Mouse (Mus musculus) hindbrain, embryonic 15.5 days (tissue): Measurements from ENCODE around the gene Hoxa3. TPM values are rescaled to one million over a fixed set of nuclear protein-coding genes. Genes with fewer than 3 reads are reported as not detected.

Source experiments
- ATAC-seq: fragments of 200-750 bp; cut with Nextera tagmentation; 2 replicates; pipeline ENCODE4 v1.8.0; 2017; ENCODE audit warnings: low read depth, moderate number of reproducible peaks, moderate TSS enrichment; ENCODE audit not compliant: low FRiP score
- H3K27ac ChIP-seq: fragments of 300-500 bp; sonication (generic); replicated peaks from 2 replicates; pipeline ENCODE4 v1.5.1; 2015; ENCODE audit warnings: mild to moderate bottlenecking, inconsistent platforms
- H3K27me3 ChIP-seq: fragments of 300-500 bp; sonication (generic); 2 replicates; pipeline ENCODE4 v1.6.1; 2015; ENCODE audit warnings: control low read depth, inconsistent platforms
- H3K36me3 ChIP-seq: fragments of 300-500 bp; sonication (generic); 2 replicates; pipeline ENCODE4 v1.6.1; 2015; ENCODE audit warnings: control low read depth, inconsistent platforms
- H3K4me1 ChIP-seq: fragments of 300-500 bp; sonication (generic); replicated peaks from 2 replicates; pipeline ENCODE4 v1.6.1; 2015; ENCODE audit warnings: control low read depth, inconsistent platforms
- H3K4me2 ChIP-seq: fragments of 300-500 bp; sonication (generic); 2 replicates; pipeline ENCODE4 v1.6.1; 2015; ENCODE audit warnings: moderate library complexity, mild to moderate bottlenecking, inconsistent platforms
- H3K4me3 ChIP-seq: fragments of 300-500 bp; sonication (generic); 2 replicates; pipeline ENCODE4 v1.5.1; 2015; ENCODE audit warnings: mild to moderate bottlenecking, inconsistent platforms
- H3K9ac ChIP-seq: fragments of 300-500 bp; sonication (generic); 2 replicates; pipeline ENCODE4 v1.6.1; 2015; ENCODE audit warnings: inconsistent platforms
- H3K9me3 ChIP-seq: fragments of 300-500 bp; sonication (generic); 2 replicates; pipeline ENCODE4 v1.6.1; 2016; ENCODE audit warnings: control low read depth, inconsistent platforms
- whole genome bisulfite sequencing: fragments of 180-500 bp; shearing (Covaris S2); methylation state at CpG from one replicate; pipeline ENCODE4 v1.1.7; 2015; 5-methylcytosine and 5-hydroxymethylcytosine counted together
- polyA plus RNA-seq: library from polyadenylated mRNA; unstranded; fragments of >200 nt; fragmentation: Nextera tagmentation; extraction: Ambion mirVana; gene quantifications from 2 replicates; pipeline ENCODE4 v1.2.1, GENCODE M21; 2015

Gene Hoxa3
- polyA plus RNA-seq, 1 experiment from 2014 or later = 16.3 TPM

DNA sequence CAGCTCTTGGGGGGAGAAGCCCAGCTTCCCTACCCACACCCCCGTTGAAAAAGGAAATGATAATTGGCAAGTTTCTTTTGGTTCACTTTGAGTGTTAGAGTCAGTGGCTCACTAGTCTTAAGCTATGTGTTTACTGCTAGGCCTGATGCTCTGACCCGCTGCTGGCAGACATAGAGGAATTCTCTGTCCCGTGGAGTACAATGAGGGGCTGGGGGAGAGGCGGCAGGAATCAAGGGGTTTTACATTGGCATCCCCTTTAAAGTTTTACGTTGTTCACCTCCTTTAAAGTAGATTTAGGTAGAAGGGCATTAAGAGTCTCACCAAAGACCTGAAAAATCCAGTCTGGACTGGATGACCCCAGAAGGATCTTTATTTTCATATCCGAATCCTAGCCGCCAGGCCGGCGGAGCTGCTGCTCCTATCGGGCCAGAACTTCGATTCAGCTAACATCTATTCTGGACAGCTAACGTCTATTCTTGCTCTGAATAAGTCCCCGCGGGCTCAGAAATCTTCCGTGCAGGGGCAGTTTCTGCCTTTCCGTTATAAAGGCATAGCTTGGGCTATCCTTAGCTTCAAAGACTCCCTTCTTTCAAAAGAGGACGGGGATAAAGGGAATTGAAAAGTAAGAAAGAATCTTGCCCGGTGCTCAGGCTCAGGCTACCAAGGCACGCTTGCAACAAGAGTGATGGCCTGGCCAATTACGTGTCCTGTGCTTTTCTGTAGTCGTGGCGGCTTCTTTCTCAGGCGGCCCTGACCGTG, 39.1 kb upstream of the Hoxa3 start:
- peaks cover 85% of the 10 kb centered on the region for H3K27me3 ChIP-seq
- no peak overlapping the region for H3K9ac ChIP-seq

DNA sequence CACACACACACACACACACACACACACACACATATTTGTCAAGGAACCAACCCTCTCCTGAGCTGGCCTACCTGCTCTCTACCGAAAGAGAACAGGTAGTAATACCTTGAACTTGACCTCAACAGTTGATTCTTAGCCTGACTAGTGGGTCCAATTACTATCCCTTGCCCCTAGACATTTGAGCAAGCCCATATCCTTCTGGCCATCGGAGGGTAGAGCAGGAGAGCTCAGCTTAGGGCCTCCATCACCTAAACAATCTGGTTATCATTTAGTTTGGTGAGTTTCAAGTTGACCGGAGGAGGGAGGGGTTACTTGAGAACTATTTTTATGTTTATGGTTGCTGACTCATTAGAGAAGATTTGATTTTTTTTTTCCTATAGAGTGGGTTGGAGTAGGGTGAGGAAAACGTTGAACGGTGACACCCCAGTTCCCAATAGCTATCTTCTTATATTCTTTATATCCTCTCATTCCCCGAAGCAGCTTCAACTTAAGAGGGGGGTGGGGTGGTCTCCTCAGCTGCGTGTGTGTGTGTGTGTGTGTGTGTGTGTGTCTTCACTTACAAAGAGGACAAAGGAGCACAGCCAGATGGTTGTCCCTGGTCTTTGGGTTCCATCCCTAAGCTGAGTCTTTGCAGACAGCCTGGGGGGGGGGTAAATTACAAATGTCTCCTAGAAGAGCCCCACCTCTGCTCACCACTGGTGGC, 38.2 kb upstream of the Hoxa3 start:
- no peak for ATAC-seq
- Histone ChIP-seq H3K27ac (no peak overlapping the region), H3K4me2 (no peak overlapping the region), H3K4me3 (no peak overlapping the region), H3K36me3 (no peaks in the 10 kb centered on the region), H3K27me3 (peaks cover 86% of the 10 kb centered on the region), H3K9ac (no peak overlapping the region), H3K4me1 (no peaks in the 10 kb centered on the region), H3K9me3 (no peaks in the 10 kb centered on the region)
- 10% methylated on average over 7 of the region's 7 CpGs for WGBS

More for the DNA sequence above, 39.1 kb upstream of the Hoxa3 start:
- under 1% methylated on average over 24 of the region's 24 CpGs for WGBS
- Histone ChIP-seq H3K36me3 (no peaks in the 10 kb centered on the region), H3K4me2 (no peak overlapping the region), H3K9me3 (no peaks in the 10 kb centered on the region), H3K27ac (no peak overlapping the region), H3K4me1 (no peaks in the 10 kb centered on the region), H3K4me3 (no peak overlapping the region)
- no peak for ATAC-seq

DNA sequence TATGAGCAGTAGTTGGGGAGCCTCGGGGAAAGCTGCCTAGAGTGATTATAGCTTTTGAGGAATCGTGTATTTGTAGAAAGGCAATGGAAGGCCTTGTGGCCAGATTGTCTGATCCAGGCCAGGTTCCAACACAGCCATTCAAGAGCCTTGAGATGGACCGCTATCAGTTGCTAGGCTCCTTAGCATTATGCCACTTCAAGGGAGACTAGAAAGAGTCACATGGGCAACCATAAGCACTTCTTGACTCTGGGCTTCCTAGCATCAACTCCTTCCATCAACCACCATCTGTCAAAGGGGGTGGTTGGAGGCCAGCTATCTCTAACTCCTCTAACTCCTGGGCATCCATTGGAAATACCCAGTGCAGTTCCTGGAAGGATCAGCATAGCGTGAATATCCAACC, 36.7 kb upstream of the Hoxa3 start:
- H3K4me1 ChIP-seq = no peaks in the 10 kb centered on the region
- peaks cover 86% of the 10 kb centered on the region for H3K27me3 ChIP-seq
- no peak overlapping the region for H3K4me2 ChIP-seq
- H3K36me3 ChIP-seq = no peaks in the 10 kb centered on the region
- 2% methylated on average over 4 of the region's 4 CpGs for WGBS
- no peak overlapping the region for H3K27ac ChIP-seq
- H3K4me3 ChIP-seq = no peak overlapping the region
- no peaks in the 10 kb centered on the region for H3K9me3 ChIP-seq
- no peak overlapping the region for H3K9ac ChIP-seq
- no peak for ATAC-seq

DNA sequence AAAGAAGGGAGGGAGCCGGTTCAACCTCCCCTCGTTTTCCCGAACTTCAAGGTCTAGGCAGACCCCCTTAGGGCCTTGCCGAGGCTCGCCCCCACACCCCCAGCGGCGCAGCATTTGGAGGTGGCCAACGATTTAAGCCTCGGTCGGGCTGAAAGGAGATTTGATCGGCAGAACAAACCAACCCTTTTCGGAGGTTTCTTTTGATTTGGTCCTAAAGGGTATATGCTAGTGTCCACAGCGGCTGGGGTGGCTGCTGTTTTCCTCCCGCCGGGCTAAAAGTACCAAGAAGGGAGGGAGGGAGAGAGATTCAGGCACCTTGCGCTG, 36.2 kb upstream of the Hoxa3 start:
- H3K4me1 ChIP-seq = no peaks in the 10 kb centered on the region
- H3K27me3 ChIP-seq = peaks cover 89% of the 10 kb centered on the region
- H3K36me3 ChIP-seq = no peaks in the 10 kb centered on the region
- H3K4me3 ChIP-seq = no peak overlapping the region
- no peak overlapping the region for H3K9ac ChIP-seq
- WGBS = under 1% methylated on average over 16 of the region's 16 CpGs
- H3K27ac ChIP-seq = no peak overlapping the region
- H3K4me2 ChIP-seq = no peak overlapping the region
- no peak for ATAC-seq
- no peaks in the 10 kb centered on the region for H3K9me3 ChIP-seq

DNA sequence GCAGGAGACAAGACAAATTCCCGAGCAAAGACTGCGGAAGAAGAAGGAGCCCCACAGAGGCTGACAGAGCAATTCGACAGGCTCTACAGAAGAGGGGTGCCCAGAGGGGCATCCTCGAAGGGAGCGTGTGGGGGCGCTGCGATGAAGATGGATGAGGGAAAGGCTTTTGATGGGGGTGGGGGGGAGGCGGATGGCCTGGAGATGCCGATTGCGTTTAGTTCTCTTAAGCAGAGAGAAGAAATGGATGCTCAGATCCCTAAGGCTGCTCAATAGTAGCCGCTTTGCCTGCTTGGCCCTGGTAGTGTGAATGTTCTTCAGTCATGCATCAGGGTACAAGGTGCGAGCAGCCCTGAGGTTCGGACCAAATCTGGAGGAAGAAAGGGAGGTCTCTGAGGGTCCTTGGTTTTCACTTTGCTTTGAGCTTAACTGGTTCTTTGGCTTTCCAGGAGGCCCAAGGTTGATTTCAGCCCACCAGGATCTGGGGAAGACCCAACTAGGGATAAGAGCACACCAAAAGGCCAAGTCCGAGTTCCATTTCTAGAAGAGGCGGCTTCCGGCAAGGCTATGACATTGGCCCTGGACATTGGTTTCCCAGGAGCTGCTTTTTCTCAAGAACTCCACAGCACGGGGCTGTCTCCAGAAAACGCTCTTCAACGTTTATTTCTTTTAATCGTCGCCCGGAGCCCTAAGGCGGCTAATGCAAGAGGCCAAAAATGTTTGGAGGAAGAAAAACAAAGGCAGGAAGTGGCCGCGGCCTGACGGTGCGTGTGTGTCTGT, 35.7 kb upstream of the Hoxa3 start:
- no peaks in the 10 kb centered on the region for H3K9me3 ChIP-seq
- peaks cover 91% of the 10 kb centered on the region for H3K27me3 ChIP-seq
- H3K36me3 ChIP-seq = no peaks in the 10 kb centered on the region
- no peak overlapping the region for H3K4me3 ChIP-seq
- no peaks in the 10 kb centered on the region for H3K4me1 ChIP-seq
- ATAC-seq = no peak
- under 1% methylated on average over 27 of the region's 27 CpGs for WGBS
- no peak overlapping the region for H3K27ac ChIP-seq
- H3K9ac ChIP-seq = no peak overlapping the region
- no peak overlapping the region for H3K4me2 ChIP-seq

DNA sequence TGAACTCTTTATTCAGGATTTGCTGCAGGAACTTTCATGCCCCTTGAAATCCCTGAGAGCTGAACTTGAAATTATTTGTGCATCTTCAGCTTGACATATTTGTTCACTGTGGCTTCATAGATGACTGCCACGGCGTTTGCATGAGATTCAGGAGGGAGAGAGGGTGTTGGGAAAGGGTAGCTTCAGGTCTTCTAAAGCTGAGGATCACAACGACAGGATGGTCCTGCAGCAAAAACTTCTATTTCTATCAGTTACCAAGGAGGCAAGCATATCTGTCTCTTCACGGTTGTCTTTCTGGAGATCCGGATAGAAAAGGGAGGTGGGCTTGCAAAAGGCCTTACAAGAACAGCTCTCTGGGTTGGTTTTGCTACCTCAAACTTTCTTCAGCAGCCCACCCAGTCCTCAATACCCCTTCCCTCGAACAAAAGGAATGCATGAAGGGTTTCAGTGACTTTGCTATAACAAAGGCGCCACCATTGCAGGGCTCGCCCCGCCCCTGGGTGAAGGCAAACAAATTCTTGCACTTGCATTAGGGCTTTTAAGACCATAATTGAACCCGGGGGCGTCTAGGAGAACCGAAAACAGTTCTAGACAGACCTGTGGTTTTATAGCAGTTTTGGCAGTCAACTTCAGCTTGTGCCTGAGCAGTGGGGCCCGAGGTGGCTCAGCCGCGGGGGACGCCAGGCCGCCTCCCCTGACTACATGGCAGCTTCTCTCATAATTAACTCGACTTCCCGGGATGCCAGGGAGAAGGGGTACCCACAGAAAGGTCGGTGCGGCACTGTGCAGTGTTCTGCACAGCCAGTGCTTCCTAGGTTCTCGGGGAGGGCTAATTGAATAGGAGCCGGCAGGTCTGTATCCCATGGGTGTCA, 34.9 kb upstream of the Hoxa3 start:
- WGBS = 2% methylated on average over 23 of the region's 23 CpGs
- Histone ChIP-seq H3K9ac (no peak overlapping the region), H3K9me3 (no peaks in the 10 kb centered on the region), H3K27ac (no peak overlapping the region), H3K27me3 (peaks cover 92% of the 10 kb centered on the region), H3K4me2 (no peak overlapping the region), H3K4me1 (no peaks in the 10 kb centered on the region), H3K36me3 (no peaks in the 10 kb centered on the region), H3K4me3 (no peak overlapping the region)
- no peak for ATAC-seq

DNA sequence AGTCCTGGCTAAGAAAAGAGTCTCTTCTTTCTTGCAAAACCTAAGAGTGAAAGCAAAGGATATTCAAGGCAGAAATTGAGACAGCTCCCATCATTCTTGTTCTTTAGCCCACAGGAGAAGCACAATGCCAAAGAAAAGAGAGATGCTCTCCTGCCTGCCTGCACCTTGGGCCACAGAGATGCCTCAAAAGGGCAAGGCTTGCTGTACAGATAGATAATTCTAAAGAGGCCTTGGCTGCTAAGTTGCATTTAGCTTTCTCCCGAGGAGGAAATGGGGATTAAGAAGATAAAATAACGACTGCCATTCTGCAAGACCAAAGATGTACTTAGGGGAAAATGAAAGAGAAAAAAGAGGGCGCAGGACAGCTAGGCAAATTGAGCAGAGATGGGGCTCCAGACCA, 33.8 kb upstream of the Hoxa3 start:
- H3K27ac ChIP-seq = no peak overlapping the region
- H3K4me2 ChIP-seq = no peak overlapping the region
- H3K36me3 ChIP-seq = no peaks in the 10 kb centered on the region
- H3K9me3 ChIP-seq = no peaks in the 10 kb centered on the region
- 12% methylated on average over 3 of the region's 3 CpGs for WGBS
- no peak for ATAC-seq
- H3K27me3 ChIP-seq = peaks cover 93% of the 10 kb centered on the region
- H3K4me3 ChIP-seq = no peak overlapping the region
- no peaks in the 10 kb centered on the region for H3K4me1 ChIP-seq
- no peak overlapping the region for H3K9ac ChIP-seq

DNA sequence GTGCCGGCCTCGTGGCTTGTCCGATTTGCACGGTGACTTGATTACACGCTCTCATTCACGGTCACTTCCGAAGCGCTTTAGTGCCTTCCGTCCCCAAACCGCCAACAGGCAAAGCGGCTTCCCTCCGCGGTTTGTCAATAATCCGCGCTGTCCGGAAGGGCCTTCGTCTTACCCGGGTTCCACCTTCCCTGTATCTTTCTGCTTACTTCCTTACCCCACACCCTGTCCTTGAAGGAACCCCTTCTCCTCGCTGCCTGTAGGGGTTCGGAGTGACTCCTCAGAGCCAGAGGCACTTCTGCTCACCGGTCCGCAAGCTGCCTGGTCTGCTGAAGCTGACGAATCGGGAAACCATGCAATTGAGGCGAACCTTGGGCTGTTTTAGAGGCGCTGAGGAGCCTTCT, 33.3 kb upstream of the Hoxa3 start:
- Histone ChIP-seq H3K4me3 (no peak overlapping the region), H3K4me2 (no peak overlapping the region), H3K27ac (no peak overlapping the region), H3K9ac (no peak overlapping the region), H3K4me1 (no peaks in the 10 kb centered on the region), H3K9me3 (no peaks in the 10 kb centered on the region), H3K27me3 (peaks cover 93% of the 10 kb centered on the region), H3K36me3 (no peaks in the 10 kb centered on the region)
- ATAC-seq = no peak
- under 1% methylated on average over 26 of the region's 26 CpGs for WGBS

DNA sequence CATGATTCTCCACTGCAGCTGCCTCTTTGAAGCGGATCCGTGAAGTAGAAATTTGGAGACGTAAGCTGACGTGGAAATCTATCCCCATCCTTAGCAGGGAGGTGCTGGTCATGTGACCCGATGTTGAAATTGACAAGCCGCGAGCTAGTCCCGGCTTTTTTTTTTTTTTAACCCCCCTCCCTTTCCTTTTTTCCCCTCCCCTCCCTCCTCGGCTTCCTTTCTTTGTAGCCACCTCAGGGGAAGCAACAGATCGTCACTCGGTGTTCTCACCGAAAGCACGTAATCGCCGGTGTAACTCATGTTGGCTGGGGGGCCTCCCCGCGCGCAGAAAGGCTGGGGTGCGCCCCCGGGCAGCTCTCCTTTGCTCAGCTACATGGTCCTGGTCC, 32.6 kb upstream of the Hoxa3 start, which contains the start of gene Hoxa11:
Gene Hoxa11 (minus strand): TSS at position 54 of the 386 bp plus-strand sequence.
- WGBS = under 1% methylated on average over 20 of the region's 20 CpGs
- no peak within 1 kb of the TSS for H3K4me3 ChIP-seq
- no peaks in the 10 kb centered on the region for H3K36me3 ChIP-seq
- H3K27ac ChIP-seq = no peak within 1 kb of the TSS
- no peaks in the 10 kb centered on the region for H3K9me3 ChIP-seq
- no peak within 1 kb of the TSS for H3K9ac ChIP-seq
- no peak within 1 kb of the TSS for H3K4me2 ChIP-seq
- ATAC-seq = no peak
- no peaks in the 10 kb centered on the region for H3K4me1 ChIP-seq
- peaks cover 93% of the 10 kb centered on the region for H3K27me3 ChIP-seq

DNA sequence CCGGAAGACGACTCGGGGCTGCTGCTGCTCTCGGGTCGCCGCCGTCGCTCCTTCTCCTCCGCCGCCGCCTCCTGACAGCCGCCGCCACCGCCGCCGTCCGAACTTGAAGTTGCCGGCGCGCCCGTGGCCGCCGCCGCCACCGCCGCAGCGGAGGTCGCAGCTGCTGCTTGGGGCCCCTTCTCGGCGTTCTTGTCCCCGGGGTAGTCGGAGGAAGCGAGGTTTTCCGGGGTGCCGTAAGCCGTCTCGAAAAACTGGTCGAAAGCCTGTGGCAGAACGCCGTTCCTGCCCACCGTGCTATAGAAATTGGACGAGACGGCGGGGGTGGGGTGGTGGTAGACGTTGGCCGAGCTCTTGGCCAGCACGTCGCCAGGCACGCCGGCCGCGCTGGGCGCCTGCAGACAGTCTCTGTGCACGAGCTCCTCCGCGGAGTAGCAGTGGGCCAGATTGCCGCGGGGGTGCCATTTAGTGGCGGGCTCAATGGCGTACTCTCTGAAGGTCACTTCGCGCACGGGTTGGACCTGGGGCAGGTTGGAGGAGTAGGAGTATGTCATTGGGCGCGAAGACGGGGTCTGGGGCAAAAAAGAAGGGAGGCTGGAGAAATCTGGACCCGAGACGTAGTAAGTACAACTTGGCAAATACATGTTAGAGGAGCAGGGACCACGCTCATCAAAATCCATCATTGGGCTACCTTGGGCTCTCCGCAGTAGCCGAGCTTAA, 32.1 kb upstream of the Hoxa3 start:
- H3K4me2 ChIP-seq = no peak overlapping the region
- under 1% methylated on average over 69 of the region's 71 CpGs for WGBS
- H3K4me3 ChIP-seq = no peak overlapping the region

DNA sequence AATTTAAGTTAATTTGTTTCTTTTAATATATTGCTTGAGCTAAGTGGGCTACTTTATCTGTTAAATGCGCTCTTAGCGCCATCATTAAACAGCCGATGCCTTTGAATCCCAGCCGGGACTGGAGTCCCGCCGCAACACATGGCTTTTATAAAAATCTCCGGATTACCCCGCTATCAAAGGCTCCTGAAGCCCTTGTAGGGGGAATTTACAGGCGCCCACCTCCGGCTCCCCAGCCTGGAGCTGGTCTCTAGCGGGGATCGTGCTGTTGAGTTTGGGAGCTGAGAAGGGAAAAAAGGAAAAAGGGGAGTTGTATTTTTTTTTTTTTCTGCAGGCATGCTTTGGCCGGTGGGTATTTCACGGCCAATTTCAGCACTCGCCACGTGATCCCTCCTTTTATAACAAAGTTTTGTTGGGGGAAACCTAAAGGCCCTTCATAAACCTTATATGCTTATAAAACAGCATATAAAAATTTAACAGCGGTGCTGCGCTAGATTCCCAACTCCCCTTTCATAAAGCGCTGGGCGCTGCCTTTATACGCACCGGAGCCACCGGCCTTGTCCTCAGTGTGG, 31.4 kb upstream of the Hoxa3 start:
- Histone ChIP-seq H3K9ac (no peak overlapping the region), H3K36me3 (no peaks in the 10 kb centered on the region), H3K27me3 (peaks cover 95% of the 10 kb centered on the region), H3K9me3 (no peaks in the 10 kb centered on the region), H3K4me1 (no peaks in the 10 kb centered on the region), H3K4me3 (no peak overlapping the region), H3K27ac (no peak overlapping the region), H3K4me2 (no peak overlapping the region)
- no peak for ATAC-seq
- WGBS = 3% methylated on average over 23 of the region's 23 CpGs

More for the DNA sequence above, 32.1 kb upstream of the Hoxa3 start:
- Histone ChIP-seq H3K9me3 (no peaks in the 10 kb centered on the region), H3K27ac (no peak overlapping the region), H3K9ac (no peak overlapping the region), H3K27me3 (peaks cover 94% of the 10 kb centered on the region), H3K4me1 (no peaks in the 10 kb centered on the region), H3K36me3 (no peaks in the 10 kb centered on the region)
- no peak for ATAC-seq
